Mouse (Mus musculus): ENCODE measurements around the gene Teddm1a. TPM values are rescaled to one million over a fixed set of nuclear protein-coding genes. Genes with fewer than 3 reads are reported as not detected.

Gene Teddm1a
- total and polyA plus RNA-seq, 3 experiments, result not detected

DNA sequence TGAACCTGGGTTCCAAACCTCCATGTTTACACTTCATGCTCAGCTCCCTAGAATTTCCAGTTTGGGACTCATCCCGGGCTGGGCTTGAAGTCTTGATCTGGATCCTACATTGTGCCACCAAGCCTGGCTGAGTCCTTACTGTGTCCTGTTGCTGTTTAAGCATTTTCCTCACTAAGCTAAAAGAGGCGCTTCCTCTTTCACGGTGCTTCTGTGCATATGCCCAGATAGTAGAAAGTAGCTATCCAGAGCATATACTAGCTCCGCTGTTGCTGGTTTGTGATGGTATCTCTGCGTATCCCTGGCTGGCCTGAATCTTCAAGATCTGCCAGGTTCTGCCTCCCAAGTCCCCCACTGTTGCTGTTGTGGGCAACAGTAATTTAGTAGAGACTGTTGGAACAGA, 18.9 kb downstream of the Teddm1a start:
- Histone ChIP-seq H3K79me2 (replicated peaks; ENCODE audit: control insufficient read depth, extremely low read depth, insufficient read depth, poor library complexity, severe bottlenecking) (no peaks in the 10 kb centered on the region), H3K9ac (ENCODE audit: insufficient read depth, low read depth) (no peak overlapping the region), H3K4me1 (ENCODE audit: control insufficient read depth in 1 of 2, insufficient read depth in 2 of 2) (peaks cover 0 to 6% of the 10 kb centered on the region in 2 experiments; a peak in 2 of 4 replicates), H3K9me3 (replicated peaks; ENCODE audit: low read length) (no peaks in the 10 kb centered on the region), H3K4me3 (replicated peaks in 1 of 3; ENCODE audit: low read depth in 2 of 3, low read length in 2 of 3, poor library complexity in 1 of 3) (no peak overlapping the region), H3K27me3 (replicated peaks) (no peaks in the 10 kb centered on the region), H3K4me2 (ENCODE audit: insufficient read depth, low read depth, poor library complexity, severe bottlenecking) (no peak overlapping the region), H3K27ac (ENCODE audit: insufficient read depth, low read depth) (no peak overlapping the region), H3K36me3 (replicated peaks in 1 of 2; ENCODE audit: control insufficient read depth in 1 of 2, insufficient read depth in 1 of 2, low read length in 1 of 2) (peaks cover 20 to 43% of the 10 kb centered on the region in 2 experiments)
- dilution Hi-C loops (cut with MboI; ENCODE audit: extremely low pct_ligation_motif_present, extremely low pct_unique_long_range_greater_than_20kb, low sequenced_read_pairs), result no loop called here
- no peak for DNase-seq (ENCODE audit: extremely low read depth)
- in situ Hi-C loops (cut with MboI; ENCODE audit: low pct_ligation_motif_present, low pct_unique_long_range_greater_than_20kb, low sequenced_read_pairs), result no loop called here
- TF ChIP-seq BHLHE40 (IDR thresholded peaks at IDR 0.05; ENCODE audit: low read depth, low read length) (no peak), MYC (IDR thresholded peaks at IDR 0.05; ENCODE audit: low read depth, low read length) (no peak), POLR2A (IDR thresholded peaks at IDR 0.05; ENCODE audit: low read depth, low read length) (no peak), NRF1 (IDR thresholded peaks at IDR 0.05; ENCODE audit: low read depth, low read length) (no peak), RAD21 (IDR thresholded peaks at IDR 0.05; ENCODE audit: low read depth, low read length) (no peak), SMC3 (IDR thresholded peaks at IDR 0.05; ENCODE audit: low read depth, low read length) (no peak), MAX (IDR thresholded peaks at IDR 0.05; ENCODE audit: low read length) (no peak), EP300 (IDR thresholded peaks at IDR 0.05; ENCODE audit: low read length) (no peak)

DNA sequence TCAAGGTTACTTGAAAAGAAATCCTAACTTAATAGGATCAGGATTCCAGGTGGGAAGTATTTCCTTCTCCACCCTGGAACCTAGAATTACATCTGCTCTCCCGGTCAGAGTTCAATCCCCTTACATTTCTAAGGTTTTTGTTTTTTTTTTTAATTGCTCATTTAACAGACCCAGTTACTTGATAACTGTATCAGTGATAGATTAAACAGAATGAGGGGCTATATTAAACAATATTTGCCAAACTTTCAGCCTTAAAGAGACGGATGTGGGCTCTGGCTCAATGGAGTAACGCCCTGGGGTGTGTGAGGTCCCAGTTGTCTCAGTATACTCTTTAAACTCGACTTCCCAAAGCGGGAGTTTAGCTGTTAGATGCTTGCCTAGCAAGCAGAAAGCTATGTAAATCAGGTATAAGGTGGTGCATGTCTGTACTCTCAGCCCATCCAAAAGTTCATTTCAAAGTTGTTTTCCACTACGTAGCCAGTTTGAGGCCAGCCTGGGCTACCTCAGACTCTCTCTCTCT, 19.8 kb downstream of the Teddm1a start:
- no peak overlapping the region for H3K9ac ChIP-seq (ENCODE audit: insufficient read depth, low read depth)
- in situ Hi-C loops (cut with MboI; ENCODE audit: low pct_ligation_motif_present, low pct_unique_long_range_greater_than_20kb, low sequenced_read_pairs), result no loop called here
- H3K4me3 ChIP-seq (replicated peaks in 1 of 3; ENCODE audit: low read depth in 2 of 3, low read length in 2 of 3, poor library complexity in 1 of 3), result no peak overlapping the region
- TF ChIP-seq ZNF384 (IDR thresholded peaks at IDR 0.05; ENCODE audit: low read depth, low read length) (no peak), MYC (IDR thresholded peaks at IDR 0.05; ENCODE audit: low read depth, low read length) (no peak), SMC3 (IDR thresholded peaks at IDR 0.05; ENCODE audit: low read depth, low read length) (no peak), MAX (IDR thresholded peaks at IDR 0.05; ENCODE audit: low read length) (no peak), EP300 (IDR thresholded peaks at IDR 0.05; ENCODE audit: low read length) (no peak), ZC3H11A (IDR thresholded peaks at IDR 0.05; ENCODE audit: low read depth, low read length) (no peak), E2F4 (IDR thresholded peaks at IDR 0.05; ENCODE audit: insufficient replicate concordance, low read depth, low read length) (no peak), GABPA (IDR thresholded peaks at IDR 0.05; ENCODE audit: insufficient replicate concordance, low read depth, low read length) (no peak), ELF1 (IDR thresholded peaks at IDR 0.05; ENCODE audit: low read depth, low read length) (no peak)
- dilution Hi-C loops (cut with MboI; ENCODE audit: extremely low pct_ligation_motif_present, extremely low pct_unique_long_range_greater_than_20kb, low sequenced_read_pairs), result no loop called here
- no peaks in the 10 kb centered on the region for H3K27me3 ChIP-seq (replicated peaks)
- peaks cover 0 to 6% of the 10 kb centered on the region in 2 experiments; a peak in 2 of 4 replicates for H3K4me1 ChIP-seq (ENCODE audit: control insufficient read depth in 1 of 2, insufficient read depth in 2 of 2)
- DNase-seq (ENCODE audit: extremely low read depth), result no peak
- H3K79me2 ChIP-seq (replicated peaks; ENCODE audit: control insufficient read depth, extremely low read depth, insufficient read depth, poor library complexity, severe bottlenecking), result no peaks in the 10 kb centered on the region
- H3K9me3 ChIP-seq (replicated peaks; ENCODE audit: low read length), result no peaks in the 10 kb centered on the region
- H3K27ac ChIP-seq (ENCODE audit: insufficient read depth, low read depth), result no peak overlapping the region
- peaks cover 15 to 35% of the 10 kb centered on the region in 2 experiments for H3K36me3 ChIP-seq (replicated peaks in 1 of 2; ENCODE audit: control insufficient read depth in 1 of 2, insufficient read depth in 1 of 2, low read length in 1 of 2)
- H3K4me2 ChIP-seq (ENCODE audit: insufficient read depth, low read depth, poor library complexity, severe bottlenecking), result no peak overlapping the region

GRCm38 (mm10) chr1:153913869-153914268, 22.3 kb downstream of the Teddm1a start:
- Histone ChIP-seq H3K9ac (ENCODE audit: insufficient read depth, low read depth) (no peak overlapping the region), H3K27ac (ENCODE audit: insufficient read depth, low read depth) (no peak overlapping the region), H3K27me3 (replicated peaks) (no peaks in the 10 kb centered on the region), H3K4me3 (replicated peaks in 1 of 3; ENCODE audit: low read depth in 2 of 3, low read length in 2 of 3, poor library complexity in 1 of 3) (no peak overlapping the region), H3K4me2 (ENCODE audit: insufficient read depth, low read depth, poor library complexity, severe bottlenecking) (no peak overlapping the region), H3K36me3 (replicated peaks in 1 of 2; ENCODE audit: control insufficient read depth in 1 of 2, insufficient read depth in 1 of 2, low read length in 1 of 2) (peaks cover 0 to 12% of the 10 kb centered on the region in 2 experiments), H3K4me1 (ENCODE audit: control insufficient read depth in 1 of 2, insufficient read depth in 2 of 2) (peaks cover 0 to 10% of the 10 kb centered on the region in 2 experiments; a peak in 2 of 4 replicates), H3K79me2 (replicated peaks; ENCODE audit: control insufficient read depth, extremely low read depth, insufficient read depth, poor library complexity, severe bottlenecking) (no peaks in the 10 kb centered on the region), H3K9me3 (replicated peaks; ENCODE audit: low read length) (no peaks in the 10 kb centered on the region)
- in situ Hi-C loops (cut with MboI; ENCODE audit: low pct_ligation_motif_present, low pct_unique_long_range_greater_than_20kb, low sequenced_read_pairs), result no loop called here
- no peak for DNase-seq (ENCODE audit: extremely low read depth)
- dilution Hi-C loops (cut with MboI; ENCODE audit: extremely low pct_ligation_motif_present, extremely low pct_unique_long_range_greater_than_20kb, low sequenced_read_pairs), result no loop called here
- TF ChIP-seq HCFC1 (IDR thresholded peaks at IDR 0.05; ENCODE audit: low read depth, low read length) (no peak), ZC3H11A (IDR thresholded peaks at IDR 0.05; ENCODE audit: low read depth, low read length) (no peak), UBTF (IDR thresholded peaks at IDR 0.05; ENCODE audit: low read depth, low read length) (no peak), ETS1 (conservative IDR thresholded peaks at IDR 0.05; ENCODE audit: low read depth, low read length) (no peak), MAX (IDR thresholded peaks at IDR 0.05; ENCODE audit: low read length) (no peak), ZNF384 (IDR thresholded peaks at IDR 0.05; ENCODE audit: low read depth, low read length) (no peak), MYC (IDR thresholded peaks at IDR 0.05; ENCODE audit: low read depth, low read length) (no peak), IRF4 (IDR thresholded peaks at IDR 0.05; ENCODE audit: low read depth, low read length) (no peak), PAX5 (IDR thresholded peaks at IDR 0.05; ENCODE audit: low read length) (no peak), SMC3 (IDR thresholded peaks at IDR 0.05; ENCODE audit: low read depth, low read length) (no peak), NELFE (IDR thresholded peaks at IDR 0.05; ENCODE audit: low read depth, low read length) (no peak), MEF2A (IDR thresholded peaks at IDR 0.05; ENCODE audit: borderline replicate concordance, low read depth, low read length) (no peak), JUN (IDR thresholded peaks at IDR 0.05; ENCODE audit: insufficient read depth, low read depth, low read length) (no peak), POLR2A (IDR thresholded peaks at IDR 0.05; ENCODE audit: low read depth, low read length) (no peak), MXI1 (IDR thresholded peaks at IDR 0.05; ENCODE audit: low read depth, low read length) (no peak)

Data from CH12.LX (cell line).